Mouse (Mus musculus) right cerebral cortex, adult 2 months (tissue): Measurements from ENCODE around the gene Arhgap4.

Source experiments
- DNase-seq, 2 experiments: peaks; one replicate each; pipeline ENCODE4 v3.0.0; 2021 to 2022; ENCODE audit warnings: low spot score in 2 of 2

Arhgap4 gene

DNA sequence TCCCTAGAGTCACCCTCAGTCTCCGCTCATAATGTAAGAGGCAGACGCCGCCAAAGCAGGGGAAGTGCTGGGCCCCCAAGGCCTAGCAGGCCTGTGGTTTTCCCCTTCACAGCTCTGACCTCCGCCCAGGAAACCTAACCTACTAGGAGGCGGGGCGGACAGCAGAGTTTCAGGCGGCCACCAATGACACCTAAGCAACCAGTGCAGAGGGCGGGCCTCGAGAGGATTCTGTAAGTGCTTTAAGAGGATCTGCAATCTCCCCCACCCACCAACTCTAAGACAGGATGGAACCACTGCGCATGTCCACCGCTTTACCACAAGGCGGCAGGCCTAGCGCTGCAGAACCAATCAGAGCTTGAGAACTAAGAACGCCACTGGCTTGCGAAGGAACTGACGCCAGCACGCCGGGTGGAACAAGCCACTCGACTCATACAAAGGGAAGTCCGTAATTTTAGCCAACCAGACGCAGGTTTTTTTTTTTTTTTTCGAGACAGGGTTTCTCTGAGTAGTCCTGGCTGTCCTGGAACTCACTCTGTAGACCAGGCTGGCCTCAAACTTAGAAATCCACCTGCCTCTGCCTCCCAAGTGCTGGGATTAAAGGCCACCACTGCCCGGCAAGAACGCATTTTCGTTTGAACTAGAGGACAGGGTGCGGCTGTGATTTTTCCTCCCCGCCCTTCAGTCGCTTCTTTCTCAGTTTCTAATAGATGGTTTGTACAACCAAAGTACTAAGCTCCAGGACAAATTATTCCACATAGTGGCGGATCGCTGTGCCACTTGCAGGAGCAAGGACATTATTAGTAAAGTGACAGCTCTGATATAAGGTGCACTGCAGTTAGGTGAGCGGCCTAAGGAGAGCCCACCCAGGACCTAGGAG, 6.6 kb downstream of the Arhgap4 start:
- DNase-seq: peak; percentile 81 to 88

DNA sequence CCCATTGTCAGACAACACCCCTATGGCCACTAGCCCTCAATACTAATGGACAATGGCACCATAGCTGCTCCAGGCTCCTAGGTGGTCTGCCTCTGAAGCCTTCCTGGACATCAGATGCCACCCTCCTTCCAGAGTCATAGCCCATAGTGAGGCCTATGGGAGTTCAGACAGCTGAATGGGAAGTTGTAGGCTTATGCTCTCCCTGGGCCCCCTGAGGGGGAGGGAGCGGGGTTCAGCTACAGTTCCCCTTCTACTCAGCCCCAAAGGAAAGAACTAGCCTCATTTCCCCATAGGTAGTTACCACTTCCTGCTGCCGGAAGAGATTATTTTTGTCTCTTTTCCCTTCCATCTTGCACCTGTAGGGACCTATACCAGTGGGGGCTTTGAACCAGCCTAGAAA, 10.1 kb downstream of the Arhgap4 start:
- no peak for DNase-seq

DNA sequence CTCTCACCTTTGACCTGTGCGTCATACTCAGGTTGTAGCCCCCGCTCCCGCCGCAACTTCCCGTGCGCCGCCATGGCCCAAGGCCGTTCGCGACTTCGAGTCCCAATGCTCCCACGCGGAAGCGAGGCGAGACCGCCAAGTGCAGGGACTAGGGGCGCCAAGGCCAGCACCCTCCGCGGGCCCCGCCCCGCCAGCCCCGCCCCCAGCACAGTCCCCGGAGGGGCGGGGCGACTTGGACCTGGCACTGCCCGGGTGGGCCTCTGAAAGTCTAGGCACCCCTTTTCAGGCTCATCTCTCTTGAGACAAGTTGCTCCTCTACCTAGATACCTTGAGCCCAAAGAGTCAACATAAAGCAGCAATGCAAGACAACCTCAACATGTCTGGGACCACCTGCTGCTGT, 10.5 kb downstream of the Arhgap4 start:
- no peak for DNase-seq

DNA sequence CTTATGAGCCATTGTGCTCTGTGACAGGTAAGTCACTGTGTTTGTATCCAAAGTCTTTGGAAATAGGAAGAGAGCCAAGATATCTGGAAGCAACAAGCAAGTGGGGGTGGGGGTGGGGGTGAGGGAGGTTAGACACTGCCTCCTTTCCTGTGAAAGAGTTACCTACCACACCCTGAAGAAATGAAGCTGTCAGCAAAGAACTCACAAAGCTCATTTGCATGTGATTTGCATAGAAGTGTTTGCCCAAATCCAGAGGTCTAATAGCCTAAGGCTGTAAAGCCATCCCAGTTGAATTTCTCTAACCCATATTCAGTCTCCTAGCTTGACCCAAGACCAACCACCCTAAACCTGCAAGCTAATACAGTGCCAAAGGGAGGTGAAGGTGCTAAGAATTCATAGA, 11.2 kb downstream of the Arhgap4 start:
- no peak for DNase-seq

DNA sequence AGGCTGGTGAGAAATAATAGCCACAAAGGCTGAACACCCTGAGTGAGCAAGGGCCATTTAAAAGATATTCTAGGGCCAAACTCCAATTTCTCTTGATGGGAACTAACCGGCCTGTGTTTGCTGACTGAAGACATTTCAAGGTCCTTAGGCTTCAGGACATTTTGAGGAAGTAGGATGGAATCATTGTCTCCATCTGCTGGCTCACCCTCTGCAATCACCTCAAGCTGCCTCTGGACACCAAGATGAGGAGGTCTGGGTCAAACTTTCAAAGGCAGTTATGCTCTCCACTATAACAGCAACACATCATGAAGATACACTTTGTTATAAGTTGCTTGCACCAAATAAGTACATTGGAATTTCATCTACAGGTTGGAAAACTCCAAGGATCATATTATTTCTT, 11.6 kb downstream of the Arhgap4 start:
- no peak for DNase-seq

DNA sequence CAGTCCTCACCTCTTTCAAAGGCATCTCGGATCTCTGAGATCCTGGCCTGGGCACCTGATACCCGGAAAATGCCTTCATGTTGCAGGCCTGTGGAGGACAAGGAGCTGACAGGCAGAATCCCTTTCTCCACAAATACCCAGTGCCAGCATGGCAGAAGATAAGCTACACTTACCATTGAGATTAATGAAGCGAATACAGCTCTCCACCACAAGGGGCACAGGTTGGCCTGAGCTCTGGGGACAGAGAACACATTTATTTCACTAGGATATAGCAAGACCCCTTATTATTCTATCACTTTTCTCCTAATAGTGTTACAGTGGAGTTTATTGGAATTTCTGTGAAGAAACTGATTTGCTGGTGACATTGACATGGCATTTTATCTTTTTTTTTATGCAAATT, 23.7 kb downstream of the Arhgap4 start:
- DNase-seq: no peak

DNA sequence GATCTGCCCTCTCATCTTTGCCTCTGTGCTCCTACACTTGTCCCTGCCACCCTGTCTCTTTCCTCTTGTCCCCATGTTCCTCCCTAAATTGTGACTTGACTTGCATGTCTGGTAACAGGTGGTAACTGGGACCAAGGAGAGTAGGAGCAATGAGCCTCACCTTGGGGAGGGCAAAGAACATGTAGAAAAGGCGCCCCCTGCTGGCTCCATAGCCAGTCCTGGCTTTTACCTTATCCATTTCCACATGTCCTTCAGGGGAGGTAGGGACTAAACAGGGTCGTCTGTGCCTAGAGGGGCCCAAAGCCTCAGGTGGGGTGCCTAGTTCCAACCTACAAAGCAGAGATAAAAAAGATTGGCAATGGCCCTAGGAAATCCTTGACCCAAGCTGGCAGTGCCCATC, 26.0 kb downstream of the Arhgap4 start, which contains the start of gene L1cam:
Gene L1cam (minus strand): TSS at position 387 of the 400 bp plus-strand sequence.
- DNase-seq: peak; percentile 43 to 55

DNA sequence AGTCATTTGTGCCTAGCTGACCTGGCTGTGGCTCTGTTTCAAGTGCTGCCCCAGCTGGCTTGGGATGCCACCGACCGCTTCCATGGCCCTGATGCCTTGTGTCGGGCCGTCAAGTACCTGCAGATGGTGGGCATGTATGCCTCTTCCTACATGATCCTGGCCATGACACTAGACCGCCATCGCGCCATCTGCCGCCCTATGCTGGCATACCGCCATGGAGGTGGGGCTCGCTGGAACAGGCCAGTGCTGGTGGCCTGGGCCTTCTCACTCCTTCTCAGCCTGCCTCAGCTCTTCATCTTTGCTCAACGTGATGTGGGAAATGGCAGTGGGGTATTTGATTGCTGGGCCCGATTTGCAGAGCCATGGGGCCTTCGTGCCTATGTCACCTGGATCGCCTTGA, 28.8 kb downstream of the Arhgap4 start:
- no peak for DNase-seq

DNA sequence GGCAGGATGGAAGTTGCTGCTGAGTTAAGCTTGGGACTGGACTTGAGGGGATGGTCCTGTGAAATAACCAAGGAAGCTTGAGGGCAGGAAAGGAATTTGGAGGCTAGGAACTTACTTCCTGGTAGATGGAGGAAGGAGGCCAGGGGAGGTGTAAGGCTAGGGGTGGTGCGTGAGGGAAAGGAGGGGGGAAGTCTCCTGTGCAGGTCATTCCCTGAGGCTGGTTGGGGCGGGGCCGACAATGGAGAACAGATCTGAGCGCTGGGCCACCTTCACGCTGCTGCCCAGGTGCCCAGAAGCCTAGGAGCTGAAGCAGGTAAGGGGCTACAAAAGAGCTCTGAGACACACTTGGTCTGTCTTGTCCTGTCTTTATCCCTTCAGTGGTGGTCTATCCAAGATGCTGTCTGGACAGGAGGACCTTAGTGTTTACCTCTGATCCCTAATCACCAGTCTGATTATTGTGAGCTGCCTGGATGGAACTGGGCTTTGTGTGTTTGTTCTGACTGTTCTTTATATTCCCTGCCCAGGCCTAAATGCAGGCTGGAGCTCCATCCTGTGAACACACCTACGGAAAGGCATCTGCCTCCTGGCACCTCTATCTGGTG, 30.0 kb downstream of the Arhgap4 start, which contains the start of gene Avpr2:
Gene Avpr2 (plus strand): TSS at position 552 of the 602 bp plus-strand sequence.
- no peak for DNase-seq

DNA sequence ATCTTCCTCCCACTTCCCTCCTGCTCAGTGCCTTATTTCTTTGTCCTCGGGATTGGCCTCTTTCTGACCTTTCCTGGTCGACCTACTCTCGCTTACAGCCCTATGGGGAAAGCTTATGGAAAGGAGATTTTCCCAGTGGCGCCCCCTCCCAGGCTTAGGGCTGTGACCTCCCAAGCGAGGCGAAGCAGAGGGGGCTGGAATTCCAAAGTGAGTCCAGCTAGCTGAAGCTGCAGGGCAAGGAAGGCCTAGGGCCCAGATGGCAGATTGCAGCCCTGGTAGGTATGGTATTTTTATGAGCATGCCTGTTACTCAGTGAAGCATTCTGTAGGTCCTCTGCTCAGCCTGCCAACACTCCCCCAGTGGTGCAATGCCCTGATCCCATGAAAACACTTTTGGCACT, 40.2 kb downstream of the Arhgap4 start:
- DNase-seq: no peak

DNA sequence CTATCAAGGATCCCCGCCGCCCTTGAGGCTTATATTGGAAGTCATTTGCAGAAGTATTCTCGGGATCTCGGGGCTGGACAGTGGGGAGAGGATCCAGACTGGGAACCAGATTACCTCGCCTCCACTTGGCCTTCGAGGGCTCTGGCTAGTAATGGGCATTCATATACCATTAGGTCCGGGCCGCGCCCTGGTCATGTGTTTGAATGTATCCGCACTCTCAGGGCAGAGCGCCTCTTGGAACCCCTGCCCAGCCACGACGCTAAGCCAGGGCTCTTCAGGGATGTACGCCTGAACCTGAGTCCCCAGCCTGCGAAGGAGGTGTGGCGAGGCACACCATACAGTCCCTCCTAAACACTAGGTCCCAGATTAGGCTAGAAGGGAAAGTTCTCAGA, 40.6 kb downstream of the Arhgap4 start:
- DNase-seq: no peak

DNA sequence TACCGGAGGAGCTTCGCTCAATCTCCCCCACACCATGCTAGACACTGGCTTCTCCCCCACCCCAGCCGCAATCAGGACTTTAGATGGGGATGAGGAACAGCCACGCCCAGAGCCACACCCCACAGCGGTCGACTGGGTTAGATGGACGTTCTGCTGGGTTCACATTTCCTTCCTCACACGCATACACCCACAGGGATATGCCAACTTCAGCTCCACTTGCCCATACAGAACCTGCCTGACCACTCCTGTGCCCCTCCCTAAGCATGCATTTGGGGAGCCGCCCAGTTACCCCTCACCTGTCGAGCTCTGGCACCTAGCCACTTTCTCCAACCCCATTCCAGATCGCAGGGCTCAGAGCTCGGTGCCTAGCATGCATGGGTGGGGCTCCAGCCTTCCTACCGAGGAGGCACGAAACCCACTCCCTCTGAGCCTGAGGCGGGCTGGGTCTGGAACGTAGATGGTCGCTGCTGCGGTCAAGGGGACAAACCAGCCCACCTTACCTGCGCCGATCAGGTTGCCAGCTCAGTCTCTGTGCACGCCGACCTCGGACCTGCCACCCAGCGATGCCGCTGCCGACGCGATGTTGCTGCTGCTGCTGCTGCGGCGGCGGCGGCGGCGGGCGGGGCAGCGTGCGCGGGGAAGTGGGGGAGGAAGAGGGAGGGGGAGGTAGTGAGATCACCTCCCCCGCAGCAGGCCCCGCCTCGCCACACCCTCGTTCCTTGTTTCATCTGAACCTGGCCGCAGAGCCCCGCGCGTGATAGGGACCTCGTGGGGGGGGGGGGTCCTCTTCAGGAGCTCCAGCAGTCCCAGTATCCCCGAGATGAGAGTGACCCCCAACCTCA, 41.3 kb downstream of the Arhgap4 start:
- DNase-seq: no peak

DNA sequence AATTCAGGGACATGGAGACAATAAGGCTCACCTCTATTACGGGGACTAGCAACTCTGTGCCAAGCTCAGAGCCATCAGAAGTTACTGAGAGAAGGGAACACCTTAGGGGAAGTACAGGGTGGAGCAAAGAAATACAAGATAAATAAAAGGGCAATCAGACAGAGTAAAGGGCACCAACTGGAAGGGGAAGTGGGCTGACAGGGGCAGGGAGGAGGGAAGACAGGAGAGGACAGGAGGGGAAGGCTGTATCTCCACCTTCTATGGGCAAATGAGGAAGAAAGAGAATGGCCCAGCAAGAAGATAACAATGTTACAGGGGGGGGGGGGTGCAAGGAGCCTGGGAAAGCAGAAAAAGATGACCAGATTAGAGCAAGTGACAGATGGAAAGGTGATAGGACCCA, 44.7 kb downstream of the Arhgap4 start:
- no peak for DNase-seq

DNA sequence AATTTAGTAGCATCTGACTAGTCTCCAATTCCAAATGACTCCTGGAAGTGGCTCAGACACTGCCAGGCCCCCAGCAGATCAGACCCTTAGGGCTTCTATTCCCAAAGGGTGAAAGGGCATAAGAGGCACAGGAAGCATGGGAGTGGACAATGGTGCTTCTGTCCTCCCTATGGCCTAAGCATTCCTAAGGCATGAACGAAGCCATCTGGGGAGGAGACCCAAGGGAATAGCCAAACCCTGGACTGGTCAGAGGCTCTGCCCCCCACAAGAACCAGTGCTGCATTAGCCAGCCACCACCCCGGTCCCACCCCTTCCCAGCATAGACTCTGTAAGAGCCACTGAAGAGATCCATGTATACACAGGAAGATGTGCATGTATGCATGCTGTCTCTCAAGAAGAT, 45.8 kb downstream of the Arhgap4 start:
- DNase-seq: no peak

DNA sequence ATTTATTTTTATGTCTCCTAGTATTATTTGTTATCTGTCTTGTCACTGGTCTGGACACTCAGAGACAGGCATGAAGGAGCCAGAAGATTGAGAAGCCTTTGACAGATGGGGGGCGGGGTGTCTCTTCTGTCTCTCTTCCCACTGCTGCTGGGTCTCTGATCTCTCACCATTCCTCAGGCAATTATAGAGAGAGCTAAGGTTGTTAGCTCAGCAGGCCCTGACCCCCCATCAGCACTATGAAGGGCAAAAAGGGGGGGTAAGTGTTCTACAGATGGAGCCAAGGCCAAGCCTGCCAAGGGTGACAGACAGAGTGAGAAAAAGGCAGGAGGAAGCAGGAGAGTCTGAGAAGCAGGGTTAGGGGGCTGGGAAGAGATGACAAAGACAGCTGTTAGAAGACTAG, 49.7 kb downstream of the Arhgap4 start:
- DNase-seq: no peak

DNA sequence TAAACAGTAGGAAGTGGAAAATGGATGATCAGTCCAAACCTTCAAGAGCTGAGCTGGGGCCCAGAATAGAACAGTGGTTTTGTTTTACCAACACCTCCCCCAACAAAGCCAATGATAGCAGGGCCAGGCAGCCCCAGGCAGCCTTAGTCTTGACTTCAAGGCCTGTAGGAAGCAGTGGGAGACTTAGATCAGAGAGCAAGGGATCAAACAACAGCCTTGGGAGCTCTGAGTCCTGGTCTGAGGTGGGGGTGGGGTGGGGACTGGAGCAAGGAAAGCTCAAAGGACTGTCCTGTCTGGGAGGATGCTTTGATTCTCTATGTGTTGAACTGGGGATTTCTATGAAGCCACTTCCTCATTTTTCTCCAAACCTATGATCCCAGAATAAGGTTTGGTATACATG, 50.2 kb downstream of the Arhgap4 start:
- DNase-seq: no peak

DNA sequence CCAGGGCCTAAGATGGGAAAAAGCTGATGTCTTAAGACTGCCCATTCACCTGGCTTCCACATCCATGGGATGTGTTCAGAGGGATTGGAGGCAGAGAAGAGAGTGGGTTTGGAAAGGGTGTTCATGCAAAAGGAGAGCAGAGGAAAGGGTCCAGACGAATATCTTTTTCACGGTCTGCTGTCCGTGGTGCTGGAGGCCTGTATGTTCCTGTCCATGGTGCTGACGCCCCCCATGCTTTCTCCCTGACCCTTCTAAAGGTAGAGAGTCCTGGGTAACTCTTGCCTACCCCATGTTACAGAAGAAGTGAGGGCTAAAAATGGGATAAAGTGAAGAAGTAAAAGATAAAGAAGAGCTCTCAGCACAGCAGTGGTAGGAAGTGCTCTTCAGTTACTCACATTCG, 52.3 kb downstream of the Arhgap4 start:
- no peak for DNase-seq

DNA sequence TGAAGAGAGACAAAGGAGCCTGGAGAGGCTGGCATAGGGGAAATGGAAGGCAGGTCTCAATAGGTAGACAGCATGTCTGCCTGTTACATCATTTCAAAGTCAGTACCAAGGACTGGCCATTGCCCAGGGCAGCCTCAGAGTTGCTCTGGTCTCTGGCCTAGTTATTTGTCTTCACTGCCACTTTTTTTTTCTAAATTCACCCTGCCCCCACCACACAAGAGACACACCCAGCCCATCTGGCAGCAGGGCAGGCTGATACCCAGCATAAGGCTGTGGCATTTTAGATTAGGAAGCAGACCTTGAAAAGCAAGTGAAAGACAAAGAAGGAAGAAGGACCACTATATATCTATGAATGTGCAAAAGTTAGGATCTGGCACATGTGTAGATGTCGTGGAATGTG, 53.8 kb downstream of the Arhgap4 start:
- DNase-seq: no peak

DNA sequence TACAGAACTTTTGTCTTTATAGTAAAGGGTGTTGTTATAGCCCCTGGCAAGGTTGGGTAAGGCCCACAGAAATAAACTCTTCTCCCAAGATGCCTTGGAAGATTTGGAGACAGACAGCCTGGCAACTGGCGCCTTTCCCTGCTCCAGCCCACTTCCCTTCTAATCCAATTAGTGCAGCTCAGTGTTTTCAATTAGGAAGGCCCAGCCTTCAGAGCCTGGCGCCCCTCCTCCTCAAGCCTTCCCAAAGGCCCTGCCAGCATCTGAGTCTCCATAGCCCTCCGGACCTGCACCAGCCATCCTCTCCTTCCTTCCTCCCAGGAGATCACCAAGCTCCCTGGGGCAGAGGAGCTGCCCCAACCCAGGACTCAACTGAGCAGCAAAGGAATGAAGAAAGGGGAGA, 54.4 kb downstream of the Arhgap4 start:
- DNase-seq: no peak

DNA sequence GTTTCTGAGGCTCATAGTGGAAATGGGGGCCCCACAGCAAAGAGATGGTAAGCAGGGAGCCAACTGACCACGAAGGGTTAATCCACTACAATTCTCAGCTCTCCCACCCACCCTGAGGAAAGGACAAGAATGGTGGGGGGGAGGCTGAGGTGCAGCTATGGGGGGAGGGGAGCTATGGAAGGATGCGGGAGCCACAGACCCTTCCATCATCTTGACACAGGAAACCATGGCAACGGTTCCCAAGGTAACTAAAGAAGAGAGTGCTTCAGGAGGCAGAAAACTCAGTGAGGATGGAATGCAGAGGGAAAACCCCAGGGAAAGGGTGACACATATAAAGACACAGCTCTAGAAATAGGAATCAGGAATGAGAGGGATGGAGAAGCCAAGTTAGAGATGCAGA, 57.0 kb downstream of the Arhgap4 start:
- DNase-seq: no peak

DNA sequence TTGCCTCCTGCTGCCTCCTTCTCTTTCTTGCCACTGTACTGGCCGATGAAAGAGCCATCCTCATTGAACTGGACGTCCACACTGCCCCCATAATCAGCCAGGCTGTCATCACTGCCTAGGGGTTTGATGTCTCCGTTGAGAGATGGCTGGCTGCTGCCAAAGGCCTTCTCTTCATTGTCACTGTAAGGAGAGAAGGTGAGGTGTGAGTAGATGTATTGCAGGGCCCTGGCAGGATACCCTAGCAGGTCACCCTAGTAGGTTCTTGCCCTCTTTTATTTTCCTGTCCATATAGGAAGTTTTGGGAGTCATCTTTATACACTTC, 66.6 kb downstream of the Arhgap4 start:
- DNase-seq: no peak

DNA sequence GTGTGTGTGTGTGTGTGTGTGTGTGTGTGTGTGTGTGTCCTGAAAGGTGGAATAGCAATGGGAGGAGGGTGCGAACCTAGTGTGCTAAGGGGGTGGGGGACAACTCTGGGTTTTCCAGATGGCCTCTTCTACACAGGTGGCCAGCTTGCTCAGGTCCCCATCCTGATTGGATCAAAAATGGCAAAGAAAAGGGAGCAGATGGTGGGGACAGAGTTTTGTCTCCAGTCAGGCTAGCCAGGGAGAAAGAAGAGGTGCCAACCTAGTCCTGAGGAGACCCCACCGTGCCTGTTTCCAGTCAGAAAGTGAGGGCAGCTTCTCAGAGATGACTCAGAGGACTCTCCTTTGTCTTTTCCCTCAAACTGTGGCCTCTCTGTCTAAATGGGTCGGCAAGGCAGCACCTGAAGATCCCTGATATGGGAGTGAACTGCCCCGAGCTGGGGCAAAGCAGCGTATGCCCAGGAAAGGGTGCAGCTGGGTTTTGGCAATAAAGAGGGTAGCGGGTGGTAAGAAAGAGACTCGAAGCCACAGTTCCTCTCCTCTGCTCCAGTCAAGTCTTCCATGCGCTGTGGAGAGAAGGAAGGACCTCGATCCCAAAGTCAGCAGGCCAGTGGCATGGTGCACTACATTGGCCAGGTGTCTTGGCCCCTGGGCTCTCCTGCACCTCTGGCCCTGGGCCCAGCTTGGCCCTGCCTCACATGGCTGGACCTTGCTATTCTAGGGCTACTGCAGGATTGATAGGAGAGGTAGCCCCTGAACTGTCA, 67.2 kb downstream of the Arhgap4 start:
- no peak for DNase-seq
